Mouse (Mus musculus): Measurements from ENCODE around the gene Zc3hav1.
"Not testable (repeated sequence)": the region's sequence is repeated elsewhere in the genome, so short reads cannot be mapped to it uniquely, and the experiment has no call there.

Gene Zc3hav1

GRCm38 (mm10) chr6:38353811-38354722 lies at the start of gene Zc3hav1:
Zc3hav1 (minus strand) TSS chr6:38354603.
- in situ Hi-C loops (cut with MboI; ENCODE audit: low pct_unique_long_range_greater_than_20kb in 1 of 2, low sequenced_read_pairs in 2 of 2, unreplicated experiment in 1 of 2), result no loop called here

- in situ Hi-C loops (cut with MboI; ENCODE audit: low pct_unique_long_range_greater_than_20kb in 1 of 2, low sequenced_read_pairs in 2 of 2, unreplicated experiment in 1 of 2), result no loop called here
Measured at GRCm38 (mm10) chr6:38389671-38390070, 35.3 kb upstream of the Zc3hav1 start.

GRCm38 (mm10) chr6:38381129-38381771 lies 26.8 kb upstream of the Zc3hav1 start, which contains the start of gene Ttc26:
Ttc26 (plus strand) TSS chr6:38381469.
- in situ Hi-C loops (cut with MboI; ENCODE audit: low pct_unique_long_range_greater_than_20kb in 1 of 2, low sequenced_read_pairs in 2 of 2, unreplicated experiment in 1 of 2), result no loop called here

DNA sequence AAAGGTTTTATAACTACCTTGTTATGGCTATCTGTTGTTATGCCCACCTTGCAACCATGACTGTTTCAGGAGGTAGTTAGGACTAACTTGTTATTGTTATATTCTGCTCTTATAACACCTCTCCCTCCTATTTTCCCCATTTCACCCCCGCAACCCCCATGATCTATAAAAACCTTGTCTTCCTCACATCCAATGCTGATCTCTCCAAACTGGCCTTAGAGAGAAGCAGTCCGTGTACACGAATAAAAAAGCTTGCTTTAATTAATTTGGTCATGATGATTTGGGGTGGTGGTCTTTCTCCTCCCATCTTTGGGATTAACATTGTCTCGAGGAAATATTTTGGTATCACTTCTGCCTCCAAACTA lies 26.3 kb upstream of the Zc3hav1 start:
- in situ Hi-C loops (cut with MboI; ENCODE audit: low pct_unique_long_range_greater_than_20kb in 1 of 2, low sequenced_read_pairs in 2 of 2, unreplicated experiment in 1 of 2), result no loop called here

GRCm38 (mm10) chr6:38374271-38374670 lies 19.9 kb upstream of the Zc3hav1 start:
- in situ Hi-C loops (cut with MboI; ENCODE audit: low pct_unique_long_range_greater_than_20kb in 1 of 2, low sequenced_read_pairs in 2 of 2, unreplicated experiment in 1 of 2), result no loop called here

GRCm38 (mm10) chr6:38369945-38370344 lies 15.5 kb upstream of the Zc3hav1 start:
- in situ Hi-C loops (cut with MboI; ENCODE audit: low pct_unique_long_range_greater_than_20kb in 1 of 2, low sequenced_read_pairs in 2 of 2, unreplicated experiment in 1 of 2), result no loop called here

- in situ Hi-C loops (cut with MboI; ENCODE audit: low pct_unique_long_range_greater_than_20kb in 1 of 2, low sequenced_read_pairs in 2 of 2, unreplicated experiment in 1 of 2), result no loop called here
Measured at GRCm38 (mm10) chr6:38364121-38364520, 9.7 kb upstream of the Zc3hav1 start.

GRCm38 (mm10) chr6:38363370-38363769 lies 9.0 kb upstream of the Zc3hav1 start:
- in situ Hi-C loops (cut with MboI; ENCODE audit: low pct_unique_long_range_greater_than_20kb in 1 of 2, low sequenced_read_pairs in 2 of 2, unreplicated experiment in 1 of 2), result no loop called here

GRCm38 (mm10) chr6:38361937-38362336 lies 7.5 kb upstream of the Zc3hav1 start:
- in situ Hi-C loops (cut with MboI; ENCODE audit: low pct_unique_long_range_greater_than_20kb in 1 of 2, low sequenced_read_pairs in 2 of 2, unreplicated experiment in 1 of 2), result no loop called here

- in situ Hi-C loops (cut with MboI; ENCODE audit: low pct_unique_long_range_greater_than_20kb in 1 of 2, low sequenced_read_pairs in 2 of 2, unreplicated experiment in 1 of 2), result no loop called here
Measured at GRCm38 (mm10) chr6:38361065-38361464, 6.7 kb upstream of the Zc3hav1 start.

DNA sequence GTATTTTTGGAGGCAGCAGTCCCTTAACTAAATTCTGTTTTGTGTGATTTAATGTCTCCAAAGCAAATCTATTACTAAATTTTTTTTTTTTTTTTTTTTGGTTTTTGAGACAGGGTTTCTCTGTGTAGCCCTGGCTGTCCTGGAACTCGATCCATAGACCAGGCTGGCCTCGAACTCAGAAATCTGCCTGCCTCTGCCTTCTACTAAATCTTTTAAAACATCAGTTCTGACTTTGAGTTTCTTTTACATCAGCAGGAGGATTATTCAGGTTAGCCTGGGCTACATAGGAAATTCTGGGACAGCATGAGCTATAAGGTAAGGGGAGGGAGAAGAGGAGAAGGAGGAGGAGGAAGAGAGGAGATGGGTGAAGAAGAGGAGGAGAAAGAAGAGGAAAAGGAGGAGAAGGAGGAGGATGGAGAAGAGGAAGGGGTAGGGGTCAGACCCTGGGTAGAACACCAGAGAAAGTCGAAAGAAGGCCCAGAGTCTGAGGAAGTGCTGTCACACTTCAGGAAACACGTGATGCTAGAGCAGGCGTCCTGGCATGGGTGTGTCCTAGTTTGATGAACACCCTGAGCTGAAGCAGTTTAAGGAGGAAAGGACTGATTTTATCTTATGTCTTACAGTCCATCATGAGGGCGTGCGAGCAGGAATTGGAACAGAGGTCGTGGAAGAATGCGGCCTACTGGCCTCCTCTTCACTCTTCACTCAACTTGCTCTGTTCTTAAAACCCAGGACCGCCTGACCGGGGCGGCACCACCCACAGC lies 5.5 kb upstream of the Zc3hav1 start:
- in situ Hi-C loops (cut with MboI; ENCODE audit: low pct_unique_long_range_greater_than_20kb in 1 of 2, low sequenced_read_pairs in 2 of 2, unreplicated experiment in 1 of 2), result no loop called here

GRCm38 (mm10) chr6:38359044-38359735 lies 4.8 kb upstream of the Zc3hav1 start:
- in situ Hi-C loops (cut with MboI; ENCODE audit: low pct_unique_long_range_greater_than_20kb in 1 of 2, low sequenced_read_pairs in 2 of 2, unreplicated experiment in 1 of 2), result not testable (repeated sequence)

DNA sequence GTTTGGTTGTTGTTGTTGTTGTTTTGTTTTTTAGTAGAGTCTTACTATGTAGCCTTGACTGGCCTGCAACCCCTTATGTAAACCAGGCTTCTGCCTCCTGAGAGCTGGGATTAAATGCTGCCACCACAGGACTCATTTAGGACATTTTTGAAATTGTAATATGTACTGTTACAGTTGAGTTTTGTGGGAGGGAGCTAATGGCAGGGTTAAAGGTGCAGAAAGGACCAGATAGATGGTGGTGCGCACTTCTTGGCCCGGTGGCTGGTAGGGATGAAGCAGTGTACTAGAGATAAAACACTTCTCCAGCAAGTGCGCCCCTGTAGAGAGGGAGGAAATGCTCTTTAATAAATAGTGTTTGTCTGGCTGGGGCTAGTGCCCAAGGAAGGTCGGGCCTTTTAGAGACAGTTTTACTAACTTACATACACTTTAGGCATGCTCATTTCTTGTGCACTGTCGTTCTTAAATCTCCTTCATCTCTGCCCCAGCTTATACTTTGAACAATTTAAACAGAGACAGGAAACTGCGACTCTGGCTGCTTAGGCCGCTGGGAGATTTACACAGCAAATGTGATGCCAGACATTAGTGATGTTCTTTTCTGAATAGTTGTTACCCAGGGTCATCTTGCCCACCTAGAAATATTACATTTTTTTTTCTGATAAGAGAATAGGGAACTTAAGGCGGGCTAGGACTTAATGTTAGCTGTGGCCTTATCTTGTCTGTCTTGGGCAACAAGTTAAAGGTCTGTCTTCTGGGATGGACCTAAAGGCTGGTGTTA lies 4.0 kb upstream of the Zc3hav1 start:
- in situ Hi-C loops (cut with MboI; ENCODE audit: low pct_unique_long_range_greater_than_20kb in 1 of 2, low sequenced_read_pairs in 2 of 2, unreplicated experiment in 1 of 2), result no loop called here

- in situ Hi-C loops (cut with MboI; ENCODE audit: low pct_unique_long_range_greater_than_20kb in 1 of 2, low sequenced_read_pairs in 2 of 2, unreplicated experiment in 1 of 2), result no loop called here
Measured at GRCm38 (mm10) chr6:38357603-38358252, 3.3 kb upstream of the Zc3hav1 start.

DNA sequence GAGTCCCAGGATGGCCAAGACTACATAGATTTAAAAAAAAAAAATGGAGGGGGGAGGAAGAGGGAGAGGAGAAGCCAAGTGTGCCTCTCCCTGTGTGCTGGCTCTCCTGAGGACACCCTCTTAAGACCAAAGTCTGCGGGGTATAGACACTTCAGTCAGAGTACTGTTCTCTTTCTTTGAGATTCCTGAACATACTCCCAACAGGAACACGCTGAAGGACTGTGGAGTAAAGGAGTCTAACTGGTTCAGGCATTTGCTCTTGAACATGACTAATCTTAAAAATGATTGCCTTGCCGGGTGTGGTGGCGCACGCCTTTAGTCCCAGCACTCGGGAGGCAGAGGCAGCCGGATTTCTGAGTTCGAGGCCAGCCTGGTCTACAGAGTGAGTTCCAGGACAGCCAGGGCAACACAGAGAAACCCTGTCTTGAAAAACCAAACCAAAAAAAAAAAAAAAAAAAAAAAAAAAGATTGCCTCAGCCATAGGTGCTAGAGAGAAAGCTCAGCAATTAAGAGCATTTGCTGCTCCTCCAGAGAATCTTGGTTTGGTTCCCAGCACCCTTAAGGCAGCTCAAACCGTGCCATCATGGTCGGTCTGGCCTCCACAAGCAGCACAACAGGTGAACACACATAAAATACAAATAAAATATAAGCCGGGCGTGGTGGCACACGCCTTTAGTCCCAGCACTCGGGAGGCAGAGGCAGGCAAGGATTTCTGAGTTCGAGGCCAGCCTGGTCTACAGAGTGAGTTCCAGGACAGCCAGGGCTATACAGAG lies 2.4 kb upstream of the Zc3hav1 start:
- in situ Hi-C loops (cut with MboI; ENCODE audit: low pct_unique_long_range_greater_than_20kb in 1 of 2, low sequenced_read_pairs in 2 of 2, unreplicated experiment in 1 of 2), result not testable (repeated sequence)

- in situ Hi-C loops (cut with MboI; ENCODE audit: low pct_unique_long_range_greater_than_20kb in 1 of 2, low sequenced_read_pairs in 2 of 2, unreplicated experiment in 1 of 2), result no loop called here
Measured at GRCm38 (mm10) chr6:38355862-38356261, 1.5 kb upstream of the Zc3hav1 start.

DNA sequence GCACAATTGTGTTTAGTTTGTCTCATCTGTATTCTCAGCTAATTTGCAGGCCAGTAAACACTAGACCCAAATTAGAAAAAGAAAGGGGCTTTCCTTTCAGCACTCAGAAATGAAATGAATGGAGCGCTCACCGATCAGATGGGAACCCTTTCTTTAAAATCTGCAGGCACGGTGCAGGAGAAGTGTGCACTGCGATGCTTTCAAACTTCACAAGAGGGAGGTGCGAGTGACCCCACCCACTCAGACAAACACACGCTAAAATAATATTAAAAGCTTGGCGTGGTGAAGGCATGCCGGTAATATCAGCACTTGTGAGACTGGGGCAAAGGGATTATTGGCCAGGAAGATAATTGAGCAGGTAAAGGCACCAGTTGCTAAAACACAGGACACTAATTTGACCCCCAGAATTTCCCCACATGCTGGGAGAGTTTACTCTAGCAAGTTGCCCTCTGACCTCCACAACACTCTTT lies 986 bp upstream of the Zc3hav1 start:
- in situ Hi-C loops (cut with MboI; ENCODE audit: low pct_unique_long_range_greater_than_20kb in 1 of 2, low sequenced_read_pairs in 2 of 2, unreplicated experiment in 1 of 2), result no loop called here

Measured in mouse embryonic stem cell (cell line).